Mouse (Mus musculus): Measurements from ENCODE around the gene Zfp27. TPM values are rescaled to one million over a fixed set of nuclear protein-coding genes. Genes with fewer than 3 reads are reported as not detected.
A peak's percentile ranks its signal among the peaks of the same experiment; 100 is the strongest.

Zfp27 gene
- 3.7 and 5.0 TPM in 2 replicates for polyA plus RNA-seq (2011; ENCODE audit: insufficient read depth, insufficient read length, low read depth, missing spikeins)

GRCm38 (mm10) chr7:29905966-29906681, at the start of gene Zfp27:
TSS of gene Zfp27 (minus strand) at chr7:29906572.
- peak within 1 kb of the TSS; percentile 87 for H3K9ac ChIP-seq (ENCODE audit: low read depth, poor library complexity, severe bottlenecking)
- peak within 1 kb of the TSS; percentile 75 for H3K4me3 ChIP-seq (ENCODE audit: low read depth, low read length)
- no peaks in the 10 kb centered on the region for H3K9me3 ChIP-seq (replicated peaks; ENCODE audit: control insufficient read depth, insufficient read depth, low read length, poor library complexity, severe bottlenecking)
- H3K36me3 ChIP-seq (ENCODE audit: control insufficient read depth, insufficient read depth, low read length, poor library complexity, severe bottlenecking) = 0 out of 2 replicates have a peak, but pooled peaks cover 2% of the 10 kb centered on the region
- H3K27me3 ChIP-seq (ENCODE audit: control insufficient read depth, insufficient read depth, low read length, poor library complexity, severe bottlenecking) = no peaks in the 10 kb centered on the region
- no peaks in the 10 kb centered on the region for H3K4me1 ChIP-seq (ENCODE audit: control insufficient read depth, insufficient read depth, low read length)
- TF ChIP-seq POLR2A (IDR thresholded peaks at IDR 0.05; ENCODE audit: insufficient read depth, low read length) (no peak), EP300 (IDR thresholded peaks at IDR 0.05; ENCODE audit: insufficient read depth, low read depth, low read length) (0 out of 2 replicates have a peak, but pooled peaks have one; percentile 44)
- peak within 1 kb of the TSS; percentile 99 for H3K27ac ChIP-seq (ENCODE audit: insufficient read depth, low read length)

GRCm38 (mm10) chr7:29954731-29955130, 48.4 kb upstream of the Zfp27 start:
- no peaks in the 10 kb centered on the region; the same call in 1 of the 2 replicates for H3K36me3 ChIP-seq (ENCODE audit: control insufficient read depth, insufficient read depth, low read length, poor library complexity, severe bottlenecking)
- H3K9ac ChIP-seq (ENCODE audit: low read depth, poor library complexity, severe bottlenecking) = no peak overlapping the region
- H3K4me3 ChIP-seq (ENCODE audit: low read depth, low read length) = no peak overlapping the region
- H3K27ac ChIP-seq (ENCODE audit: insufficient read depth, low read length) = no peak overlapping the region
- TF ChIP-seq POLR2A (IDR thresholded peaks at IDR 0.05; ENCODE audit: insufficient read depth, low read length) (no peak), EP300 (IDR thresholded peaks at IDR 0.05; ENCODE audit: insufficient read depth, low read depth, low read length) (no peak), CTCF (IDR thresholded peaks at IDR 0.05; ENCODE audit: low read depth, low read length) (peak; percentile 58)
- no peaks in the 10 kb centered on the region for H3K27me3 ChIP-seq (ENCODE audit: control insufficient read depth, insufficient read depth, low read length, poor library complexity, severe bottlenecking)
- no peaks in the 10 kb centered on the region for H3K4me1 ChIP-seq (ENCODE audit: control insufficient read depth, insufficient read depth, low read length)
- H3K9me3 ChIP-seq (replicated peaks; ENCODE audit: control insufficient read depth, insufficient read depth, low read length, poor library complexity, severe bottlenecking) = no peaks in the 10 kb centered on the region

GRCm38 (mm10) chr7:29953513-29954401, 47.4 kb upstream of the Zfp27 start, which contains the start of gene Zfp74:
TSS of gene Zfp74 (minus strand) at chr7:29954089.
- Histone ChIP-seq H3K9me3 (replicated peaks; ENCODE audit: control insufficient read depth, insufficient read depth, low read length, poor library complexity, severe bottlenecking) (no peaks in the 10 kb centered on the region), H3K4me3 (ENCODE audit: low read depth, low read length) (peak within 1 kb of the TSS; percentile 89), H3K9ac (ENCODE audit: low read depth, poor library complexity, severe bottlenecking) (peak within 1 kb of the TSS; percentile 44), H3K4me1 (ENCODE audit: control insufficient read depth, insufficient read depth, low read length) (no peaks in the 10 kb centered on the region), H3K27ac (ENCODE audit: insufficient read depth, low read length) (peak within 1 kb of the TSS; percentile 54), H3K27me3 (ENCODE audit: control insufficient read depth, insufficient read depth, low read length, poor library complexity, severe bottlenecking) (no peaks in the 10 kb centered on the region), H3K36me3 (ENCODE audit: control insufficient read depth, insufficient read depth, low read length, poor library complexity, severe bottlenecking) (no peaks in the 10 kb centered on the region; the same call in 1 of the 2 replicates)
- TF ChIP-seq EP300 (IDR thresholded peaks at IDR 0.05; ENCODE audit: insufficient read depth, low read depth, low read length) (no peak), CTCF (IDR thresholded peaks at IDR 0.05; ENCODE audit: low read depth, low read length) (no peak), POLR2A (IDR thresholded peaks at IDR 0.05; ENCODE audit: insufficient read depth, low read length) (no peak)

- Histone ChIP-seq H3K9me3 (replicated peaks; ENCODE audit: control insufficient read depth, insufficient read depth, low read length, poor library complexity, severe bottlenecking) (no peaks in the 10 kb centered on the region), H3K4me1 (ENCODE audit: control insufficient read depth, insufficient read depth, low read length) (no peaks in the 10 kb centered on the region), H3K9ac (ENCODE audit: low read depth, poor library complexity, severe bottlenecking) (peak overlapping the region; percentile 44), H3K4me3 (ENCODE audit: low read depth, low read length) (peak overlapping the region; percentile 89), H3K27me3 (ENCODE audit: control insufficient read depth, insufficient read depth, low read length, poor library complexity, severe bottlenecking) (no peaks in the 10 kb centered on the region), H3K36me3 (ENCODE audit: control insufficient read depth, insufficient read depth, low read length, poor library complexity, severe bottlenecking) (no peaks in the 10 kb centered on the region; the same call in 1 of the 2 replicates), H3K27ac (ENCODE audit: insufficient read depth, low read length) (peak overlapping the region; percentile 54; the same call in 1 of the 2 replicates)
- TF ChIP-seq POLR2A (IDR thresholded peaks at IDR 0.05; ENCODE audit: insufficient read depth, low read length) (no peak), CTCF (IDR thresholded peaks at IDR 0.05; ENCODE audit: low read depth, low read length) (no peak), EP300 (IDR thresholded peaks at IDR 0.05; ENCODE audit: insufficient read depth, low read depth, low read length) (no peak)
Observed at GRCm38 (mm10) chr7:29953086-29953485, 46.7 kb upstream of the Zfp27 start.

- H3K36me3 ChIP-seq (ENCODE audit: control insufficient read depth, insufficient read depth, low read length, poor library complexity, severe bottlenecking) = no peaks in the 10 kb centered on the region
Observed at GRCm38 (mm10) chr7:29944201-29944600, 37.8 kb upstream of the Zfp27 start.

More at GRCm38 (mm10) chr7:29944201-29944600, 37.8 kb upstream of the Zfp27 start:
- Histone ChIP-seq H3K4me1 (ENCODE audit: control insufficient read depth, insufficient read depth, low read length) (peaks cover 9% of the 10 kb centered on the region), H3K4me3 (ENCODE audit: low read depth, low read length) (peak overlapping the region; percentile 54; the same call in 1 of the 2 replicates), H3K27ac (ENCODE audit: insufficient read depth, low read length) (peak overlapping the region; percentile 99), H3K9me3 (replicated peaks; ENCODE audit: control insufficient read depth, insufficient read depth, low read length, poor library complexity, severe bottlenecking) (no peaks in the 10 kb centered on the region), H3K9ac (ENCODE audit: low read depth, poor library complexity, severe bottlenecking) (peak overlapping the region; percentile 38), H3K27me3 (ENCODE audit: control insufficient read depth, insufficient read depth, low read length, poor library complexity, severe bottlenecking) (no peaks in the 10 kb centered on the region)
- peak; percentile 45 for TF ChIP-seq POLR2A (IDR thresholded peaks at IDR 0.05; ENCODE audit: insufficient read depth, low read length)
- no peak for TF ChIP-seq CTCF (IDR thresholded peaks at IDR 0.05; ENCODE audit: low read depth, low read length)
- TF ChIP-seq EP300 (IDR thresholded peaks at IDR 0.05; ENCODE audit: insufficient read depth, low read depth, low read length) = peak; percentile 68; the same call in 1 of the 2 replicates

Data from ES-Bruce4 (cell line).